Mouse (Mus musculus) gastrocnemius, postnatal 25 days (tissue): ENCODE data around the gene Rad51c. TPM values are rescaled to one million over a fixed set of nuclear protein-coding genes. Genes with fewer than 3 reads are reported as not detected.
A peak's percentile ranks its signal among the peaks of the same experiment; 100 is the strongest.
"Not testable (repeated sequence)": the region's sequence is repeated elsewhere in the genome, so short reads cannot be mapped to it uniquely, and the experiment has no call there.

Source experiments
- DNase-seq: peaks from one replicate; pipeline ENCODE4 v3.0.0; 2022
- total RNA-seq, 2 experiments: library from RNA; stranded (reverse); gene quantifications; 1 replicate in 1 of 2; 2 replicates in 1 of 2; pipeline ENCODE4 v1.2.3; 2021

Gene Rad51c
- total RNA-seq, 2 experiments from 2014 or later, result 0.15 to 0.51 TPM

DNA sequence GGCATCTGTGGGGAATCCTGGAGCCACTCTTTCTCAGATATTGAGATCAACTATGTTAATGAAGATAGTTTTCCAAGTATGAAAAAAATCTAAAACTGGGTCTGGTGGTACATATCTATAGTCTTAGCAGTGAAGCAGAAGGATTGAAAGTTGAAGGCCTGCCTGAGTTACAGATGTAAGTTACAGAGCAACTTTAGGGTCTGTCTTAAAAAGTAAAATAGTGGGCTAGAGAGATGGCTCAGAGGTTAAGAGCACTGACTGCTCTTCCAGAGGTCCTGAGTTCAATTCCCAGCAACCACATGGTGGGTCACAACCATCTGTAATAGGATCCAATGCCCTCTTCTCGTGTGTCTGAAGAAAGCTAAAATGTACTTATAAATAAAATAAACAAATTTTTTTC lies 27.7 kb upstream of the Rad51c start:
- no peak for DNase-seq

DNA sequence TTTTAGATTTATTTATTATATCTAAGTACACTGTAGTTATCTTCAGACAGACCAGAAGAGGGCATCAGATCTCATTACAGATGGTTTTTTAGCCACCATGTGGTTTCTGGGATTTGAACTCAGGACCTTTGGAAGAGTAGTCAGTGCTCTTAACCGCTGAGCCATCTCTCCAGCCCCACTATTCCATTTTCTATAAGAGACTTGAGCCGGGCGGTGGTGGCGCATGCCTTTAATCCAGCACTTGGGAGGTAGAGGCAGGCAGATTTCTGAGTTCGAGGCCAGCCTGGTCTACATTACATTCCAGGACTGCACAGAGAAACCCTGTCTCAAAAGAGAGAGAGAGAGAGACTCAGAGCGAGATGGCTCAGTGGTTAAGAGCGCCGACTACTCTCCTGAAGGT lies 27.1 kb upstream of the Rad51c start:
- DNase-seq, result not testable (repeated sequence)

DNA sequence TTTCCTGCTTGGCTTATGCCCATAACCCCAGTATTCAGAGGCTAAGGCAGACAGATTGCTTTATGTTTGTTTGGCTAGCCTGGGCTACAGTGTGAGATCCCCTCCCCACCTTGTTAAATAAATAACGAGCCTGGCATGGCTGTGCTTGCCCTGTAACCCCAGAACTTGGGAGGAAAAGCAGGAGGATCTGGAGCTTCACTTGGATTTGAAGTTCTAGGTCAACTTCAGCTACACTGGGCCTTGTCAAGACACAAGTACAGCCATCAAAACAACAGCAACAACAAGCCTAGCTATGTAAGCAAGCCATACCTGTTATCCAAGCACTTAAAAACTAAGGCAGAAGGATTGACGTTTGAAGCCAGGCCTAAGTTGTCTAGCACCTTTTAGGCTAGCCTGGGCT lies 25.6 kb upstream of the Rad51c start:
- no peak for DNase-seq

DNA sequence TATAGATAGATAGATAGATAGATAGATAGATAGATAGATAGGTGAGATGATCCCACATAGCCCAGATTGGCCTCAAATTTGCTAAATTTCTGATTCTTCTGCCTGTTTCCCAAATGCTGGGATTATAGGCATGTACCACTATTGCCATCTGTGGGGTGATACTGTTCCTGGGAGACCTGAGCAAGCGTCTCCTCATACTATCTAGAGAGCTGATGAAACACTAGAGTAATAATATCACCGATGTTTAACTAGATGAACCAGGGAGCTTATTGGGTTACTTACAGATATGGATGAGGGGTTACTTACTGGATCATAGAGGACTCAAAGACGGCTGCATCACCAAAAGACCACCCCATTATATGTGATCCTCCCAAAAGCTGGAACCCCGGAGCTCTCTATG lies 24.6 kb upstream of the Rad51c start:
- no peak for DNase-seq

DNA sequence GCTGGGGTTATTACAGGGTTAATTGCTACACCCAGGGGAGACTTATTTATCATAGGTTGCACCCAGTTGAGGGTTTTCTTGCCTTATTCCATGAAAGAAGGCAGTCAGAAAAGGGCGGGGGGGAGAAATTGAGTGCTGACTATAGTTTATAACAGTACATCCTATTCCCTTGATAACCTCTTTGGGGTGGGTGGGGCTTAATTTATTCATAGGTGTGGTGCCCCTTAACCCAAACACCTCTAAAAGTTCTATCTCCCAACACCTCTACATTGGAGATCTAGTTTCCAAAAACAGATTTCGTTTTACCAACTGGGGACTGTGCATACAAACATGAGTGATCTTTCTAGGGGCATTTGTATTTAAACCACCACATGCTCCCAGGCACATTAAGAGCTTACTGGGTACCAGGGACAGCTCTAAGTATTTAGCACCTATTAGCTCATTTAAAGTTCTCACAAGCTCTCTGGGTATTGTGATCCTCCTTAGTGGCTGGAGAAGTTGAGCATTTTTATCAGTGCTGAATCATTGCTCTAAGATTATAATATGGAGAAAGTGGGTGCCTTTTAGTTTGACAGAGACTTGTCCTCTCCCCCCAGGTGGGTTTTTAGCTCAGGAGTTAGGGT lies 23.4 kb upstream of the Rad51c start:
- DNase-seq, result no peak

DNA sequence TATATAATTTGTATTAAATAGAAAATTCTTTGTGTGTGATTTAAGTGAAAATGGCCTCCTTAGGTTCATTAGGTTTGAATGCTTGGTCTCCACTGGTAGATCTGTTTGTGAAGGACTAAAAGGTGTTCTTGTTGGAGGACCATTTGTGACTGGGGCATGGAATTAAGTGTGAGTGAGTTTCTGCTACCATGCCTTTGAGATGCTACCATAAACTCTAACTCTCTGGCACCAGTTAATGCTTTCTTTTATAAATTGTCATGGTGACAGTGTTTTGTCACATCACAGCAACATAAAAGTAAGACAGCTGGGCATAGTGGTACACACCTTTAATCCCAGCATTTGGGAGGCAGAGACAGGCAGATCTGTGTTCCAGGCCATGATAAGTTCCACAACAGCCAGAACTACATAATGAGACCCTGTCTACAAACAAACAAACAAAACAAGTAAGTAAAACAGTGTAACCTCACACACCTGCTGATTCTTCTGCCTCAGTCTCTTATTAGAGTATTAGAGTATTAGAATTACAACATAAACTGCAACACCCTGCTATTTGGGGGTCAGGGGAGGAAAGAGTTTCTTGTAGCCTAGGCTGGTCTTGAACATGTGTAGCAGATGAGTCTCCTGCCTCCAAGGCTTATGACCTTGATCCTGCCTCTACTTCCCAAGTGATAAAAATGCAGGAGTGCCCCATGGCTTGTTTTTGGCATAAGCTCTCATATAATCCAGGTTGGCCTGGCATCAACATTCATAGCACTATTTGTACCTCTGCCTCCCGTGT lies 22.7 kb upstream of the Rad51c start:
- DNase-seq, result no peak

DNA sequence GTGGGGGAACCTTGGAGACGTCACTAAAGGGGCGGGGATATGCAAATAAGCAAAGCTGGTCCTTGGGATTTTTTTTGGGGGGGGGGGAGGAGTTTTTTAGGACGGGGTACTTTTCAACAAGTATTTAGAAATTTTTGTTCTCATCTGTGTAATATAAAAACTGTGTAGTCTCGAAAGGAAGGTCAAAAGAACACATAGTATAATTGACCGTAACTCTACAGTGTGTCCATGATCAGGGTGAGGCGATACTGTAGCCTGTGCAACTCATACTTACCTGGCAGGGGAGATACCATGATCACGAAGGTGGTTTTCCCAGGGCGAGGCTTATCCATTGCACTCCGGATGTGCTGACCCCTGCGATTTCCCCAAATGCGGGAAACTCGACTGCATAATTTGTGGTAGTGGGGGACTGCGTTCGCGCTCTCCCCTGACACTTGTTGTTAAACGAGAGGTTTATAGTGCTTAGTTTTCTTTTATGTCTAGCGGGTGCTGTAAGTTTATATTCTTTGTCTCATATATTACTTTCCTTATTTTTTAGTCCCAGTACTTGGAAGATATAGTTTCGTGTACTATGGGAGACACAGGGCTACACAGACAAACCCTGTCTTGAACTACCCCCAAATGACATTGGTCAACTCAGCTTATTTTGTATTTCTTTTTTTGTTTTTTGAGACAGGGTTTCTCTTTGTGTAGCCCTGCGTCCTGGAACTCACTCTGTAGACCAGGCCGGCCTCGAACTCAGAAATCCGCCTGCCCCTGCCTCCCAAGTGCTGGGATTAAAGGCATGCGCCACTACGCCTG lies 21.9 kb upstream of the Rad51c start:
- DNase-seq, result peak; percentile 68

DNA sequence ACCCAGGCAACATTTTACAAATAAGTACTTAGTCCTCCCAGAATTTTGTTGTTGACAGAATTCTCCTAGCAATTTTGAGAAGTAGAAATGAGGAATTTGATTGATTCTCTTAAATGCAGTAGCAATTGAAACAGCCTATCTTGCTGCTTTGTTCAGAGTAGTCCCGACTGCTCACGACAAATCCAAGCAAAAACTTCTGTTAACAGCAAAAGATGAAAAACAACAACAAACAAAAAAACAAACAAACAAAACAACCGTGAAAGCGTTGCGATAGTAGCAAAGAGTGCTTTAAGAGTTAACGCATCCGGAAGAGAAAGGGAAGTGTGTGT lies 21.3 kb upstream of the Rad51c start:
- DNase-seq, result no peak

DNA sequence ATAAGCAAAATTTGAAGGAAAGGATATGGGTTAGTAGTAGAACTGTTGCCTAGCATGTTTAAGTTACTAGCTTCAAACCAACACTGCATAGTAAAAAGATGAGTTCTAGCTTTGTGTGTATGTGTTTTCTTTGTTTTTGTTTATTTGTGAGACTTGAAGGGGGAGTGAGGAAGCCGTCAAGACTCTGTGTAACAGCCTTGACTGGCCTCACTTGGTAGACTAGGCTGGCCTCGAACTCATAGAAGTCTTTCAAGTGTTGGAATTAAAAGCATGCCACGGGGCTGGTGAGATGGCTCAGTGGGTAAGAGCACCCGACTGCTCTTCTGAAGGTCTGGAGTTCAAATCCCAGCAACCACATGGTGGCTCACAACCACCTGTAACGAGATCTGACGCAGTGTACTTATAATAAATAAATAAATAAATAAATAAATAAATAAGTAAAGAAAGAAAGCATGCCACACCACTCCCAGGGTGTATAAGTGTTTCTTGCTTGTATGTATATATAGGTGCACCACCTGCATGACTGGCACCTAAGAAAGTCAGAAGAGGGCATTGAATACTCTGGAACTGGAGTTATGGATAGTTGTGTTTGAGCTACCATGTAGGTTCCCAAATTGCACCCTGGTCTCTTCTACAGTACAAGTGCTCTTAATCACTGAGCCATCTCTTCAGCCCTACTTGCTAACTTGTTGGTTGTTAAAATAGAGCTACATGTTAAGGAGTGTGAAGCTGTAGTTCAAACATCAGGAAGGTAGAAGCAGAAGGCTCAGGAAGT lies 19.0 kb upstream of the Rad51c start:
- DNase-seq, result no peak

DNA sequence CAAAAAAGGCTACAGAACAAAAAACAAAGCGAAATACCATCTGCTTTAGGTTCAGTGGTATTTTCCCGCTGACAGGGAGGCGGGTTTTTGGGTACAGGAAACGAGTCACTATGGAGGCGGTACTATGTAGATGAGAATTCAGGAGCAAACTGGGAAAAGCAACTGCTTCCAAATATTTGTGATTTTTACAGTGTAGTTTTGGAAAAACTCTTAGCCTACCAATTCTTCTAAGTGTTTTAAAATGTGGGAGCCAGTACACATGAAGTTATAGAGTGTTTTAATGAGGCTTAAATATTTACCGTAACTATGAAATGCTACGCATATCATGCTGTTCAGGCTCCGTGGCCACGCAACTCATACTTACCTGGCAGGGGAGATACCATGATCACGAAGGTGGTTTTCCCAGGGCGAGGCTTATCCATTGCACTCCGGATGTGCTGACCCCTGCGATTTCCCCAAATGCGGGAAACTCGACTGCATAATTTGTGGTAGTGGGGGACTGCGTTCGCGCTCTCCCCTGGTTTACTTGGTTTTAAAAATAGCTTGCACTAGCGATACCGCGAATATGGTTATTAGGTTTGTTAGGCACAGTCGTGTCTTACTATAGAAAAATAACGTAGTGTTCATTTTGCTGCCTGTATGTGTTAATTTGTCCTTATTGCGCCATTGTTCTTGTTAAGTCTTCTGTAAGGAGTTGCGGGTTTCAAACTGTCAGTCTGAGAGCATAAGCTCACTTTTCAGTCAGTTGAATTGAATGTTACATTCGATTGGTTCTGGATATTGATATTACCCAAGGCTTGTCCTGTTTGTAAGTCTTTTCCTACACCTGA lies 18.0 kb upstream of the Rad51c start:
- peak; percentile 75 for DNase-seq

DNA sequence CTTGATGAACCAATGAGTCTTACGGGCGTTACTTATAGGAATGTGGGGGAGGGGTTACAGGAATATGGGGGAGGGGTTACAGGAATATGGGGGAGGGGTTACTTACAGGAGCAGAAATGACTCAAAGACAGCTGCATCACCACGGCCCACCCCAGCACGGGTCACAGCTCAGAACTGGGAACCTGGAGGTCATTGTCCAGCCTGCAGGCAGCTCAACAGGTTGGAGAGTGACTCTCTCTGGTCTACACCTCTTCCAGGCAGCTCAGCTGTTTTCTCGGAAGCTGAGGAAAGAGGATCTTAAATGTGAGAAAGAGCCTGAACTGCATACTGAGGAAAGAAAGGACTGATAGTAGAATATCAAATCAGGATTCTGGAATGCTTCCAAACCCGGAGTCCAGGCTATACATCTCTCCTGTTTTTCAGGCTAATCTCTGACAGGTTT lies 17.0 kb upstream of the Rad51c start:
- no peak for DNase-seq

DNA sequence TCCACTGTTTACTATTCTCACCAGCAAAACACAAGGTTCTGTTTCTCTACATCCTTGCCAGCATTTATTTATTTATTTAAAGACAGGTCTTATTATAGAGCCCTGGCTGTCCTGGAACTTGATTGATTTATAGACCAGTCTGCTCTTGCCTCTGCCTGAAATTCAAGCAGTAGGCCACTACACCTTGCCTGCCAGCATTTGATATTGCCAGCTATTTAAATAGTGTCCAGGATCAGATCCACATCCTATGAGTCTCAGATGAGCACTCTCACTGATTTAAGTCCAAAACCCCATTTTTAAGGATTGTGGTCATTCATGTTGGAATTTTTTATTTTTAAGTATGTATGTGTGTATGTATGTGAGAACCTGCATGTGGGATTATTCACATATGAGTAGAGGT lies 16.1 kb upstream of the Rad51c start:
- DNase-seq, result no peak

DNA sequence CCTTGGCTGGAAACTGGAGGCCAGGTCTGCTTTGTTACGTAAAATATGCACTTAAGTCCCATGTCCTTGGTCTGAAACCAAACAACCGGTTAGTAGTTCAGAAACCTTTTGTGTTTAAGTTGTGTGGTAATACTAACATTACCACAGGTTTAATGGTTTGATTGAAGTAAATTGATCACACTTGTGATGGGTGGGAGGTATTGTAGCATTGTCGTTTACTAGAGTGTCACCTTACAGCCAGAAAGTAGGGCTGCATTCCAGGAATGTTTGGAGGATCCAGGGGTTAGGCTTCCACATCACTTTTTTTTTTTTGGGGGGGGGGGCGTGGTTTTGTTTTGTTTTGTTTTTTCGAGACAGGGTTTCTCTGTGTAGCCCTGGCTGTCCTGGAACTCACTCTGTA lies 11.4 kb upstream of the Rad51c start:
- no peak for DNase-seq

DNA sequence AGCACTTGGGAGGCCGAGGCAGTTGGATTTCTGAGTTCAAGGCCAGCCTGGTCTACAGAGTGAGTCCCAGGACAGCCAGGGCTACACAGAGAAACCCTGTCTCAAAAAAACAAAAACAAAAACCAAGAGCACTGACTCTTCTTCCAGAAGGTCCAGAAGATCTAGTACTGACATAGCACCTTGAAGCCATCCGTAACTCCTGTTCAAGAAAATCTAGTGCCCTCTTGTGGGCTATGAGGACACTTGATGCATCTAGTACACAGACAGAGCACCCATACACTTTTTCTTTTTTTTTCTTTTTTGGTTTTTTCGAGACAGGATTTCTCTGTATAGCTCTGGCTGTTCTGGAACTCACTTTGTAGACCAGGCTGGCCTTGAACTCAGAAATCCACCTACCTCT lies 8.7 kb upstream of the Rad51c start:
- not testable (repeated sequence) for DNase-seq

DNA sequence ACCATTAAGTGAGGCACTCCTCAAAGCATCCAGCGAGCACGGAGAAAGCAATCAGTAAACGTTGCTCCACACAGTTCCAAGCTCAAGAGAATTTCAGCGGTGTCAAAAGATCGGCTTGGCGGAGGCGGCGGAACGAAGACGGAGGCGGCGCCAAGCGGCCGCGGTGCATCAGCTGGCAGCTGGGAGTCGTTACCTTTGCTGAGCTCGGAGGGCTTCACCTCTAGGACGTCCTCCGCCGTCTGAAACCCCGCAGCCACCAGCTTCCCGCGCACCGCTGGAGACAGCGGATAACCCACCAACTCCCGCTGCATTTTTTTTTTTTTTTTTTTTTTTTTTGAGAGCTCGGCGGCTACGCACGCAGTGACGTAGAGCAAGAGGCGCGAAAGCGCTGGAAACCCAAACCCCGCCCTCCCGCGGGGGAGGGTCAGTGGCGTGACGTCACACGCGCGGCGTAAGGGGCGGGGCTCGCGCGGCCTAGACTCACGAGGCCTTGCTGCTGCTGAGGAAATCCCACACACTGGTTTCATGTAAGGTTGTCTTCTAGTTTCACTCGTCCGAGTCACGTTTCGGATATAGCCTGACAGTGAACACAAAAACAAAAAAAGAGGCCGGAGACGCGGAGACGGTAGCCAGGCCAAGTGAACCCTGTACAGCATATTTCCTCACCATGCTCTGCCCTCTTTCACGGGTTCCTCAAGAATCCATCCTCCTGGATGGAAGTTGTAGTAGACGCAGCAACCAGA lies 472 bp downstream of the Rad51c start:
- peak; percentile 93 for DNase-seq

DNA sequence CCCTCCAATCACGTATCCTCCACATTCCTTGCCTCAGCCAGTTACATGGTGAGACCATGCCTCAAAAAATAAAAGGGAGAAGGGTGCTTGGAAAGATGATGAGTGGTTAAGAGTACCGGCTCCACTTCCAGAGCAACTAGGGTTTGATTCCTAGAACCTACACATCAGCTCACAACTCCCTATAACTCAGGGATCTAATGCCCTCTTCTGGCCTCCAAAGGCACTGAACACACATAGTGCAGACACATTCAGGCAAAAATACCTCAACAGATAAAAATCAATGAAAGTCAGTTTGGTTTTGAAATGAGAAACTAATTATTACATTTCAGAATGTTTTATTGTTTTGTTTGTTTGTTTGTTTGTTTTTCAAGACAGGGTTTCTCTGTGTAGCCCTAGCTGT lies 6.4 kb downstream of the Rad51c start:
- DNase-seq, result no peak

DNA sequence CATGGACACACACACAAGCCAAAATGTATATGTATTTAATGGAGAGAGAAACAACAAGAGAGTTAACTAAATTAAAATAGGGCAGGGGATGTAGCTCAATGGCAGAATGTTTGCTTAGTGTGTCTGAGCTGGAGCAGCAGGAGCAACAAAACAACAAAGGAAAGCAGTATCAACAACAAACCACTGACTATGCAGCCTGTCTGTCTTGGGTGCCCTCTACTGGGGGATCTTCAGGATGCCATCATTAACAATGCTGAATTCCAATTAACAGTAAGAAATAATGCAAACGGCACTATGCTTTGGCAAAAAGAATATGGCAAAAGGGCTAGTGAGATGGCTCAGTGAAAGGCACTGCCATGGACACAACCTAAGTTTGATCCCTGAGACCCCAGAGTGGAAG lies 10.9 kb downstream of the Rad51c start:
- DNase-seq, result no peak

DNA sequence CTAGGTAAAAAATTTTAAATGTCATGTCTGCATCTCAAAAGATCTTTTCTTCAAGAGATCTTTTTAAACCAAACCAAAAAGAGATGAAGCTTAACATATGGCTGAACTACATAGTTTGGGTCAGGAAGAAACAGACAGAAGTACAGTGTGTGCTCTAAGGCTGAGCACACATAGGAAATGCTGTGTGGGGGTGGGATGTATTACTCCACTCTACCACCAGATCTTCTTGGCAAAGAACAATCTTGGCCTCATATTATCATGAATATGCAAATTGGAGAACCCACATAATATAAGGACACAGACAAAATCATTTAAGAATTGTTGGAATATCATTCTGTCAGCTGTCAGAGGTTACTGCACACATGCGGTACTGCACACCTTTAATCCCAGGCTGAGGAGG lies 19.1 kb downstream of the Rad51c start:
- DNase-seq, result no peak

DNA sequence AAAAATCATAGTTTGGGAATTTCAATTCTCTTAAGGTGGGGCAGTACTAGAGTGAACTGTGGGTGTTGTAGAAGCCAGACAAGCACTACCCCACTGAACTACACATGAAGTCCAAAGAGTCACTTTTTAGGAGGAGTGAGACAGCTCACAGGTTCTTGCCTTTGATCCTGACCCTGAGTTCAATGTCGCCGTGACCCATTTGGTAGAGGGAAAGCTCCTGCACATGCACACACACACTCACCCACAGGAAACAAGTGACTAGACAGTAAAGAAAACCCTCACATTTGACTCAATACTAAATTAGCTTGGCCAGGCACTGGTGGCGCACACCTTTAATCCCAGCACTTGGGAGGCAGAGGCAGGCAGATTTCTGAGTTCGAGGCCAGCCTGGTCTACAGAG lies 20.2 kb downstream of the Rad51c start:
- DNase-seq, result no peak

DNA sequence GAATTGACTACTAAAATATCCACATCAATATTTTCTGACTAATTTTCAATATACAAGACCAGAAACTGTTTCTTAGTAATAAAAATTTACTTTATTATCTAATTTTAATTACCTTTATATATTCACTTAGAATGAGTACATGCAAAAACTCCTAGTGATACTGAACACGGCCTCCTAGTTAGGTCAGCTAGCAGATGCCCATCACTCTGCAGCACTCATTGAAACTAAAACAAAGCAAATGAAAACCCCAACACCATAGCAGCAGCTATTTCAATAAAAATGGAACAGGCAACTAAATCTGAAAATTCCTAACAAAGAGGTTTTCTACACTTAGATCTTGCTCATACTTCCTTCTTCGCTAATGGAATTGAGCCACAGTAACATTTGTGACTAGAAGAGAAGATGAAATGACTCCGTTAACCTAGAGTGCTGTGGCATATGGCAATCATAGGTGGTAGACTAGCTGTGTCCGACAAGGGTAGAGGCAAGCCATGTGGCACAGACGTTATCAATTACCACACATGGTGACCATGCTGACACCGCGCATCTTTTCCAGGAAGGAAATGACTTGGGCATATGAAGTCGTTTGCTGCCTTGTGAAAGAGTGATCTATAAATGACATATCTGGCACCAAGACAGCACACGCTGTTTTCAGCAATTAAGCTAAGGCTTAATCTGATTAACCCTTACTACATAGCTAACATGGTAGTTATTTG lies 36.7 kb downstream of the Rad51c start:
- DNase-seq, result no peak
